Mouse (Mus musculus) urinary bladder, adult 2 months (tissue): ENCODE data around the gene Zdhhc13. TPM values are rescaled to one million over a fixed set of nuclear protein-coding genes. Genes with fewer than 3 reads are reported as not detected.

Experiments
- DNase-seq: peaks from one replicate; pipeline ENCODE4 v3.0.0; 2022; ENCODE audit warnings: low spot score
- polyA plus RNA-seq: library from polyadenylated mRNA; depleted of rRNA; stranded (reverse); fragments of >200 nt; gene quantifications from 2 replicates; pipeline ENCODE4 v1.2.3, GENCODE M21; 2012; rRNA removed

Gene Zdhhc13
- 36.3 and 49.5 TPM in 2 replicates for polyA plus RNA-seq

DNA sequence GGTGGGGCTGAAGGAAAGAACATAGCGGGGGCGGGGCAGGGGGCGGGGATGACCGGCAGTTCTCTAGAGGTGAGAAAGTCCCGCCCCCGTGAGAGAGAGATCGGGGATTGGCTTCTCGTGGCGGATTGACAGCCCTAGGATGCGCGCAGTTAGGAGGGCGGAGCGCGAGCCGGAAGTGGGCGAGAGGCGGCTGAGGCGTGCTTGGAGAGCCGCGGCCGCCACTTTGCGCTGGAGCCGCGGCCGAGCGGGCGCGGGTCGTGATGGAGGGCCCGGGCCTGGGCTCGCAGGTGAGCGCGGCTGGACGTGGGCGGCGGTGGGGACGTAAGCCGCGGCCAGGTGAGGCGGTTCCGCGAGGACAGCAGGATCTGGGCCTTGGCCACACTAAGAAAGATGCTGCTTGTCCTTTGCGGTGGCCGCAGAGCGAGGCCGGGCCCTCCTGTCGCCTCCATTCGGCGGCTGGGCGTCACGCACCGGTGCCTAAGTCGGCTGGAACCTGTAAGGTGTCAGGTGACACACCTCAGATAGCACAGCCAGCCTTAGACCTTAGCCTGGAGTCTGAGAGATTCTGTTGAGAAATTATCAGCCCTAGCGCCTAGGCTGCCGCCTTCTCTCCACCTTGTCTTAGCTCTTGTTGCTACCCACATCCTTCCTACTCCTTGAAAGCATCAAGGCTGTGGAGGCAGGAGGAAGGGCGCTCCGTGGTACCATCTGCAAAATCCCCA is at the start of gene Zdhhc13:
Zdhhc13 (plus strand) TSS at position 153 of the 722 bp plus-strand sequence.
- DNase-seq, result peak; percentile 75

DNA sequence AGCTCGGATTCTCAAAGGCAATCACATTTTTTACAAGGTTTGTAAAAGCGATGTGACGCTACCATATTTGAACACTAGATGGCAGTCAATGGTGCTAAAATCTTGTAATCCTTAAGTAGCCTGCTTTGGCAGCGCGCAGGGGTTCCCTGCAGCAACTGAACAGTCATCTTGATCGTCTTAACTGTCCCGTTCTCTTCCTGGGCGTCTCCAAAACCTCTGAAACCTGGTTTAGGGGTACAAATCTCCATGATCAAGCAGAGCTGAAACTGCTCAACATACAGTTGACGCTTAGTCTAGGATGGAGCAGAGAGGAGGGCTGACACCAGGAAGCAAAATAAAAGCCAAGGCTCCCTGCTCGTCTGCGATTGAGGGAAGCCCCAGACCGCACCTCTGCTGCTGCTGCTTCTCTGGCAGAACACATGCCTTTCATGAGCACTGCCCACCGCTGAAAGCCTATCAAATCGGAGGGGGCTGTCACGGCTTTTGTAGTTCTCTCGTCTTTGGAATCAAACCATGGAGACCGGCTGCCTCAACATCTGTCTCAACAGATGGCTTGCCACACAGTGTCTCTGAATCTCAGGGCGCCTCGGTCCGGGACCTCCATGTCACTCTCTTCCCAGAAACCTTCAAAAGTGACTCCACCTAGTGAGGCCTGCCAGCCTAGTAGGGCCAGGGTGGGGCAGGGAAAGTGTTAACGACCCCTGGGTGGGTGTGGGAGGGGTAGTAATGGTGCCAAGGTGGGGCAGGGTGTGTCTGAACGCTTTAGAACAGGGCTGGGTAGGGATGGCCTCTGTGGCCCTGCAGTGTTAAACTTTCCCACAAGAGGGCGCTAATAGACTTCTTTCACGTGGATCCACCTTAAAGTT is 39.3 kb upstream of the Zdhhc13 start:
- peak; percentile 43 for DNase-seq

DNA sequence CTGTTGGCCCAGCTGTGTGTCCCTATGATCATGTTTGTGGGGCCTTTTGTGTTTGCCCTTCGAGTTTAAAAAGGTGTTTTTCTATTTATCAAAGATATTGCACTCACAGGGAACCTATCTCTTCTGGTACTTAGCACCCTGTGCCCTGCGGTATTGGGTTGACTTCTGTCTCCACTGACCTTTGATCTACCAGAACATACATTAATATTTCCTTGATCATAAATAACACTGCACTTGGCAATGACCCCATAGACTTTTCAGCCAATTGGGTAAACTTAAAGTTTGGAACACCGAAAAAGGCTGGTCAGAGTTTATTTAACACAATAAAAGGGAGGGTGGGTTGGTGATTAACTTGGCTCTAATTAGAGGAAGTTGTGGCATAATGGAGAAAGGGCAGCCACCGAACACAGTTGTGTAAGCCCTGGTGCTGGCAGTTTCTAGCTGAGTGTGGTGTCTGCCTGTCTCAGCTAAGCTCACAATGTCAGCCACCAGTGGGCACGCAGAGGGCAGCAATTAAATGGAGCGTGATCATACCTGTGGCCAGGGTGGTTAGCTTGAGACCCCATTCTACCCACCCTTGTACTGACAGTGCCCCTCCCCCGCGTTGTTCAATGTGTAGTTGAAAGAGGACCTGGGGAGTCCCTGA is 38.5 kb upstream of the Zdhhc13 start:
- no peak for DNase-seq

DNA sequence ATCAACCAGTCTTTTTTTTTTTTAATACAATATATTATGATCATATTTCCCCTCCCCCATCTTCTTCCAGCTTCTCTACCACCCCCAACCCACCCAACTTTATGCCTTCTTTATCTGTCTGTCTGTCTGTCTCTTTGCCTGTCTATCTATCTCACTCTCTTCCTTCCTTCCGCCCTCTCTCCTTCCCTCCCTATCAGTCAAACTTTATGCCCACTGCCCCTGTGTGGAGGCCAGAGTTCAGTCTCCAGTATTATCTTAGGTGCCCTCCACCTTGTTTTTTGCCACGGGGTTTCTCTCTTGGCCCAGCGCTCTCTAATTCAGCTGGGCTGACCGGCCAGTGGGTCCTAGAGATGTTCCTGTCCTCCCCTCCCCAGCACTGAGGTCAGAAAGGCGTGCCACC is 37.6 kb upstream of the Zdhhc13 start:
- no peak for DNase-seq

DNA sequence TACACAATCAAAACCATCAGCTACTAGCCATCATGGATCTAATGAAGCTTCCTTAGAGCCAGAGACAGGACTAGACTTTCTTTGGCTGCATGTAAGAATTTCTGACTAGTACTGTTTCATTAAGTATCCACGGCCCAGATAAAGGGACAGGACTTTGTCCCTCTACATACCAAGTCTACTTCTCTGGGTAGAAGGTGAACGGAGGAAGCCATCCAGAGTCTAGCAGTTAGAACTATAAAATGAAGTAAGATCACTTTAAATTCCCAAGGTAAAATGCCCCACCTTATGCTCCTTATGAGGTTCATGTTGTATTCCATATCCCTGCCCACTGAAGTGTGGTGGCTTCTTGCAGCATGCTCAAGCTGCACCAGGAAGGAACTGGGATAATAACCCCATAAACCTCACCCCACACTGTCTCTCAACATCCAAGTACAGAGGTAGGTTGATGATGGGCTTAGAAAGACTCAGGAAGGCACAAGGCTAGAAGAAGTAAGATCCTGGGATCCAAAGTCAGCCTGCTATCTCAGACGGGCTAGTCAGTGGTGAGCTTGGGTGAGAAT is 34.3 kb upstream of the Zdhhc13 start:
- DNase-seq, result no peak

DNA sequence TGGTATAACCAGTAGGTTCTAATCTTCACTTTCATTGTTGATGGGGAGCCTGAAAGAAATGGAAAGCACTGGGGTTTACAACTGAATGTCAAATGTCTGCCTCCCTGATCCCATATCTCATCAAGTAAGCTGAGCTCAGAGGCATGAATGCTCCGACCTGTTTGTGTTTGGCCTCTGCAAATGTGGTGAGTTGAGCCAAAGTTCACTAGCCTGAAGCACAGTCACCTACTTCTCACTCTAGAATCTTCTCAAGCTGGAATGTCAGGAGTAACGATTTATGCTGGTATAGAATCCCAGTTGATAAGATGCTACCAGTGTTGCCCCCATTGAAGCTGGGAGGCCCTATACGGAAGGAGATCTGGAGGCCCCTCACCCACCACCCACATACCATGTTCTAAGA is 33.0 kb upstream of the Zdhhc13 start:
- DNase-seq, result no peak

DNA sequence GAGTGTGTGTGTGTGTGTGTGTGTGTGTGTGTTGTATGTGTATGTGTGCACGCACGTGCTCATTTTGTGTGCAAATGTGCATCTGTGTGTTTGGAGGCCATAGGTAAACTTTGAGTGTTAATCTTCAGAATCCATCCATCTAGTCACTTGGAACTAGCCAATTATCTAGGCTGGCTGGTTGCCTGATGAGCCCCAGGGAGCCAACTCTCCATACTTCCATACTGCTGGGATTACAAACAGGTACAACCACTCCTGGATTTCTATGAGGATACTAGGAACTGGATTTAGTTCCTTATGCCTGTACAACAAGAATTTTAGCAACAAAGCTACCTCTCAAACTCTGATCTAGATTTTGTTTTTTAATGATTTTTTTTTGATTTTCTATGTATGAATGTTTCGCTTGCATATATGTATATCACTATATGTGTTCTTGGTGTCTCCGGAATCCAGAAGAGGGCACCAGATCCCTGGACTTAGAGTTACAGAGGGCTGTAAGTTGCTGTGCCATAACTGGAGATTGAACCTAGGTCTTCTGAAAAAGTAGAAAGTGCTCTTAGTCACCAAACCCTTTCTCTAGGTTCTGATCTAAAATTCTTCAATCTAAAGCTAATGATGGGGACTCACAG is 32.4 kb upstream of the Zdhhc13 start:
- DNase-seq, result no peak

DNA sequence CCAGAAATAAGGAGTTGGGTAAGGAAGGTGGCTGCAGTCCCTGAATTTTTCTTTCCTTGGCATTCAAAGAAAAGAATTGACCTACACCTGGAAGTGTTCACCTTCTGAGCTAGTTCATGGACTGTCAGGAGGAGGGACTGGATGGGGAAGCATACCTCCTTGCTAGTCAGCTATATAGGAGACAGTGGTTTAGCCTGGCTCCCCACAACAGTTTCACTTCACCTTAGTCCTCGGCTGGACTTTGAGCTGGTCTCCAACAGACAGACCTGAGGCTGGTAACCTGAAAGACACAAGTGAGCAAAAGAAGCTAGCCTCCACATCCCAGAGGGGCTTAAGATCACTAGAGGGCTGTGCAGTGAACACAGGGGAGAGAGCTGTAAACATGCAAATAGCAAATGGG is 30.7 kb upstream of the Zdhhc13 start:
- no peak for DNase-seq

DNA sequence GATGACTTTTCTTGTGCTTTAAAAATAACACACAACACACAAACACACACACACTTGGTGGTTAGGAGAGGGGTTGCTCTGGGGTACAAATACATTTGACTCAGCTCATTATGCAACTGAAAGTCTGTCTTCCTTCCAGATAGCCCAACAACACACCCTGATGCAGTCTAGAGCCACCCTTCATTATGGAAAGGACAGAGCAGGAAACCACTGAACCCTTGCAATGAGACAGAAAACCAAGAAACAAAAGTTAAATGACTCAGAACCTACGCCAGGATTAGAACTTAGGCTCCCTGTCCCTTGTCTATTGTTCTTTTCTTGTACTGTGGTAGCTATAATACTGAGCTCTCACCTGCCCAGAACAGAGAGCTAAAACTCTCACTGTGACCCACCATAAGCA is 28.0 kb upstream of the Zdhhc13 start:
- no peak for DNase-seq

DNA sequence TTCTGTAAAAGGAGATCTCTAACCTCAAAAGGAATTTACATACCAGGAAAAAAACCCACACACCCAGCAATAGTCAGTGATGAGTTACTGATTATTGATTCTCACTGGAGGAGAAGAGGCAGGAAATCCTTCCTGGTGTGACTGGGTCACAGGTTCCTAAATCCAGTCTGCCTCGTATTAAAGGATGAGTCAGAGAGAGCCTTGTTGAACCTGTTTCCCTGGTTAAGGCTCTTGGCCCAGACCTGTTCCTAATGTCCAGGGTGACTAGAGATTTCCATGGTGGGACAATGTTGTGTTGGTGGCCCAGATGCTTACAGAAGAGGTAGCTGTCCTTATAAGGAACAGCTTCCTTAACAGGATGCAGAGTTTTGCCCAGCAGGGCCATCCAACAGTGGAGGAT is 26.5 kb upstream of the Zdhhc13 start:
- DNase-seq, result no peak

DNA sequence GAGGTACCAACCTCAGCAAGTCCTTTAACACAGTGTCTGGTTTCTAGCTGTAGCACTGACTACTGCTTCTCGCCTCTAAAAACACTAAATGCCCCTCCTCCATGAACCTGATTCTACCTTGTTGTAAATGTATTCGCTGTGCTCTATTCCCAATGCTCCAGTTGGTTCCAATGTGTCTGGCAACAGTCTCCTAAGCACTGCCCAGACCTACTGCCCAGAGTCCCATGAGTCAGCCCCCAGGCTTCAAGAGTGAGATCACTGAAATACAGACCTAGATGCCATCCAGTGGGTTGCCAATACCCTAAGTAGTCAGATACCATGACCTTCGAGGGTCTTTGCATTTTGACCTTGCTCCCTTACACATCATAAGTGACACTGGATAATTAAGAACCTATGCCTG is 26.1 kb upstream of the Zdhhc13 start:
- DNase-seq, result no peak

DNA sequence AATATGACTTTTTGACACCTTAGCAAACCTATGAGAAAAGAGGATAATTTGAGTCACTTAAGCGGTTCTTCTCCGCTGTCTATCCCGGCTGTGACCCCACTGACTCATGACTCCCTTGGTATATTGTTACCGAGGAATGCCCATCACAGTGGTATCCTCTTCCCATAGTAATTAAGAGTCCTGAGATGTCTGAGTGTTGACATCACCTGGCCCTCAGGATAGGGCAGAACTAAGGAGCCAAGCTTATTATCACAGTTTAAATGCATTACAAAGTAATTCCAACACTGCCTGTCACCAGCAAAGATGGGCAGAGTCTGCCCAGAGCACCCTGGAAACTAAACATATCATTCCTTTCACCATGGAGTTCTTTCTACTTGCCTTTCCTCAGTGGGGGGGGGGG is 22.8 kb upstream of the Zdhhc13 start:
- DNase-seq, result no peak

DNA sequence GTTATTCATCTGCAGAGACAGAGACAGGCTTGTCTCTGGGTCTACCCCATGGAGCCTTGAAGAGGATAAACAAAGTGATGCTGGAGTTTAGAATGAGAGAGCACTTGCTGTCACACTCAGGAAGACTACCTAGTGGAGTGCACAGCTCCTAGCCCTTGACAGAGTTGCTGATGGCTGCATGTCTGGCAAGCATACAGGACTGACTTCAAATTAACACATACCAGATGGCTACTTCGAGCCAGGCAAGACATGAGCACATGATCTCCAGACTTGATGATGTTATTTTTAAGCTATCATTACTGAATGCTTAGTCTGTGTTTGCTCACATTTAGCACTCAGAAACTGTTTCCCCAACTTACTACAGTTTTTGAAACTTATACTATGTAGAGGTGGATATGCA is 19.1 kb upstream of the Zdhhc13 start:
- DNase-seq, result no peak

DNA sequence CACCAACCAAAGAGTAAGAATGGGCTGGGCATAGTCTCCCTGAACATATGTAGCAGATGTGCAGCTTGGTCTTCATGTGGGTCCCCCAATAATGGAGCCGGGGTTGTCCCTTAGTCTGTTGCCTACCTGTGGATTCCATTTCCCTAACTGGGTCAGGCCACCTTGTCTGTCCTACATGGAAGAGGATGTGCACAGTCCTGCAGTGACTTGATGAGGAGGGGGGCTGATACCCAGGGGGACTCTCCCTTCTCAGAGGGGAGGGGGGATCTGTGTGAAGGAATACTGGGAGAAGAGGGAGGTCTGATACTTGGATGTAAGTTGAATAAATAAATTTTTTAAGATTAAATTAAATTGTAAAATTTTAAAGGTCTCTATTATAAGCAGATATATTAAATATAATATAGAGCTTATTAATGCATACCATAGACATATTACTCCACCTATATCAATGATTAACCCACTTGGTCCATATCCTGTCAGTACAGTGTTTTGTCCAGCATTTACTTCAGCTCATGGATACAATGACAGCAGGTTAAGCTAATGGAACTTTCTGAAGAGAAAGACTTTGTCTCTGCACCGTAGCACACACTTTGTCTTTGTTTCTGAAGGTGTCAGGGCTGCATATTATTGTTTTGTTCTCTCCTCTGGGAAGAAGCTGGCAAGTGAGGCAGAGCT is 16.6 kb upstream of the Zdhhc13 start:
- no peak for DNase-seq

DNA sequence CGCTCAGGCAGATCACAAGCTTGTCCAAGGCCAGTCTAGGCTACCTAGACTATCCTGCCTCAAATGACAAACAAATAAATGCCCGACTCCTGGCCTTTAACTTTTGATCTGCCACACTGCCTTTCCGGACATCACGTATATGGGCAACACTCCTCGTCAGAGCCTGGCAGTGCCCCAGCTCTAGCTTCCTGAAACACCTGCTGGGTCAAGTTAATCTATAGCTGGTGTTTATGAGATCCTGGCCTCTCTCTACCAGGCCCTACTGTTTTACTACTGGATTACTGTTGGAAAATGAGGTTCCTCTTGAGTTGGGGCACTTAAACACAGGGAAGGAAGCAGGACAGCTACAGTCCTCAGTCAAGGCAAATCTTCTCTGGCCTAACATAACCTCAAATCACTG is 15.5 kb upstream of the Zdhhc13 start:
- no peak for DNase-seq

DNA sequence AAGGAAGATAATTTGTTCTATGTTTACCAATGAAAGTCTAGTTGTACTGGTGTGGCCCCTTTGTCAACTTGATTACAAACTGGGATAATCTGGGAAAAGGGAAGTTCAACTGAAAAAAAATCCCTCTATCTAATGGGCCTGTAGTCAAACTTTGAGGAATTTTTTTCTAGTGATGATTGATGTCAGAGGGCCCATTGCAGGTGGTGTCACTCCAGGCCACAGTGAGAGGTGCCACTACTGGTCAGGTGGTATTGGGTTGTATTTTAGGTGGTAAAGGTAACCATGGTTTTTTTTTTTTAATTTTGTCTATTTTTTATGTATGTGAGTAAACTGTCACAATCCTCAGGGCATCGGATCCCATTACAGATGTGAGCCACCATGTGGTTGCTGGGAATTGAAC is 14.2 kb upstream of the Zdhhc13 start:
- DNase-seq, result no peak

DNA sequence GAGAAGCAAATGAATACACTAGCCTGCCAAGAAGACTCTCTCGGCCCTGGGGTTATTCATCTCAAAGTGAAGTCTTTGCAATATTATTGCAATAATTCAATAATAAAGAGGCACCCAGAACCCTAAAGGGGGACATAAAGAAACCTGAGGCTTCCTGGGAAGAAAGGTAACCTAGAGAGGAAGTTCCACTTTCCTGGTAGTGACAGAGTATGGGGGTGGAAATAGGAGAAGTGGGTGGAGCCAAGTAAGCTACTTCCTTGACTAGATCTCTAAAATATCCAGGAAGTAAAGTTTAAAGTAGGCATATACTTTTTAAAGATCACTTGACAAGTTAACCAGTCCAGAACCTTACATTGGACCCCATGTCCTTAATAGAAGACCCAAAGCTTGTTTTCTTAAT is 13.4 kb upstream of the Zdhhc13 start:
- DNase-seq, result no peak

DNA sequence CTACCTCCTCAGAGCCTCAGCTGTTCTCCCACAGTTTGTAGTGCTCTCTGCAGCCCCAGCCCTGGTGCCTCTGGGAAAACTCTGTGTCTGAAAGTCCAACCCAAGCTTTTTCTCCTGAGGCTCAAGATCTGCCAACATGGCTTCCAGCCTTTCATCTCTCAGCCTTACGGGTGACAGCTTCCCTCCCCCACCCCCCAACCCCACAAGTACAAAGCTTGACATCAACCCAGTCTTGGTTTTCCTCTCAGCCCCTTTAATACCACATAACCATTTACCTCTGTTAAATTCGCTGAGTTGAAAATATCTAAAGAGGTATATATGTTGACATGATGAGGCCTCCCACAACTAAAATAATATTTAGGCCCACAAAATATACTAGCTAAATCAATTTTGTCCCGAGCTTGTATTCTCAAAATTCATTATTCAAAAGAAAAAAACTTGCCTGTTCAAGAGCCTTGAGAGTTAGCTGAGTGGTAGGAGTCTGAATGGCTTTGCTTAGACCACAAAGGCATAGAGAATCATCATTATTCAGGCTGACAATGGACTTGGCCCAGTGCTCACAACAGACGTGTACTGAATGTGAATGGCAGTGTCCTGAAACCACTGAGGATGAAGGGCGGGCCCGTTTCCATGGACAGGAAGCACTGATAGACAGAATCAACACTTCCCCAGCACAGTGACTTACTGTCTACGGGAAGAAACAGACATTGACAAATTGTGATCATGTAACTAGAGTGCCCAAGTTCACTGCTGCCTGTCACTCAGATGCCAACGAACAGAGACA is 10.9 kb upstream of the Zdhhc13 start:
- DNase-seq, result no peak

DNA sequence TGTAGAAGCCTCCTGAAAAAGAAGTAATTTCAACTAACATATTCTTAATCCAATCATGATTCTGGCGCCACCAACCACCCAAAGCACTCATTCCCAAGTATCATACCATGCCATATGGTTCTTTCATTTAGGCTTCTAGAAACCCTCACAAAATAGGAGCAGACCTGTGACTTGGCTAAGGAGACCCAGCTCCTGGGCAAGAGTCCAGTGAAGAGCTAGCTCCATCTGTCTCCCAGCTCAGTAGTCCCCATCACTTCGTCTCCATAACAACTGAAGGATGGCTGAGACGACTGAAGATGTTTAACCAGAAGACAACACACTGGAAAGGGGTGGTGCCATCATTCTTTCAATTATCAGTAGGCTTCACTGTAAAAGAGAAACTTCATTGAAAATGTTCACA is 9.7 kb upstream of the Zdhhc13 start:
- no peak for DNase-seq

DNA sequence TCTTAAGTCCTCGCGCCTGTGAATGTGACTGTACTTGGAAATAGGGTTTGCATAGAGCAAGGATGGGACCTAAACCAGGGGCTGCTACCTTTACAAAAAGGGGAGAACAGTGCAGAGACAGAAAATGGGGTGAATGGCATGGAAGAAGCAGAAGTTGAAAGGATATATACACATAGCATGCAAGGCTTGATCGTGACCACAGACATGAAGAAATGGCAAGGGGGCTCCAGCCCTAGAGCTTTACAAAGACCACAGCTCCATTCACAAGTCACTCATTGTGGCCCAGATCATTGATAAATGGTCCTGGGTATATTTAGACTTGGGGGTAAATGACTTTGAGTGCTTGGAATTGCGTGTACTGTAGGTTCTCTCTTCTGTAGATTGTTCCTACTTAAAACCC is 6.4 kb upstream of the Zdhhc13 start:
- no peak for DNase-seq
